Mouse (Mus musculus) liver, embryonic 13.5 days (tissue): ENCODE results near the gene Nipal4. TPM values are rescaled to one million over a fixed set of nuclear protein-coding genes. Genes with fewer than 3 reads are reported as not detected.

ENCODE experiments used
- ATAC-seq: fragments of 200-750 bp; cut with Nextera tagmentation; 2 replicates; pipeline ENCODE4 v1.8.0; 2017; ENCODE audit warnings: low read depth, mild to moderate bottlenecking, moderate number of reproducible peaks, moderate library complexity
- DNase-seq: peaks from one replicate; pipeline ENCODE4 v3.0.0; 2022
- H3K27ac ChIP-seq: fragments of 300-500 bp; sonication (generic); 2 replicates; pipeline ENCODE4 v1.5.1; 2015; ENCODE audit warnings: moderate library complexity, mild to moderate bottlenecking, inconsistent platforms
- H3K27me3 ChIP-seq: fragments of 300-500 bp; sonication (generic); 2 replicates; pipeline ENCODE4 v1.6.1; 2015; ENCODE audit warnings: mild to moderate bottlenecking, inconsistent platforms
- H3K36me3 ChIP-seq: fragments of 300-500 bp; sonication (generic); 2 replicates; pipeline ENCODE4 v1.6.1; 2015; ENCODE audit warnings: mild to moderate bottlenecking, inconsistent platforms
- H3K4me1 ChIP-seq: fragments of 300-500 bp; sonication (generic); replicated peaks from 2 replicates; pipeline ENCODE4 v1.6.1; 2015; ENCODE audit warnings: inconsistent platforms
- H3K4me2 ChIP-seq: fragments of 300-500 bp; sonication (generic); 2 replicates; pipeline ENCODE4 v1.6.1; 2015; ENCODE audit warnings: inconsistent platforms, mild to moderate bottlenecking, moderate library complexity
- H3K4me3 ChIP-seq: fragments of 300-500 bp; sonication (generic); replicated peaks from 2 replicates; pipeline ENCODE4 v1.5.1; 2015; ENCODE audit warnings: mild to moderate bottlenecking, inconsistent platforms
- H3K9ac ChIP-seq: fragments of 300-500 bp; sonication (generic); 2 replicates; pipeline ENCODE4 v1.6.1; 2015; ENCODE audit warnings: mild to moderate bottlenecking, inconsistent platforms
- H3K9me3 ChIP-seq: fragments of 300-500 bp; sonication (generic); replicated peaks from 2 replicates; pipeline ENCODE4 v1.6.1; 2016; ENCODE audit warnings: inconsistent platforms
- WGBS: fragments of 180-500 bp; shearing (Covaris S2); methylation state at CpG from one replicate; pipeline ENCODE4 v1.1.7; 2015; ENCODE audit not compliant: insufficient replicate concordance; 5-methylcytosine and 5-hydroxymethylcytosine counted together
- microRNA-seq: library from miRNA; unstranded; fragments of <30 nt; microRNA quantifications from one replicate; pipeline ENCODE4, GENCODE M21; 2016
- polyA plus RNA-seq: library from polyadenylated mRNA; unstranded; fragments of >200 nt; fragmentation: Nextera tagmentation; extraction: Ambion mirVana; gene quantifications from 2 replicates; pipeline ENCODE4 v1.2.1, GENCODE M21; 2015

The Nipal4 gene
- polyA plus RNA-seq, 1 experiment from 2014 or later = 0.06 TPM

DNA sequence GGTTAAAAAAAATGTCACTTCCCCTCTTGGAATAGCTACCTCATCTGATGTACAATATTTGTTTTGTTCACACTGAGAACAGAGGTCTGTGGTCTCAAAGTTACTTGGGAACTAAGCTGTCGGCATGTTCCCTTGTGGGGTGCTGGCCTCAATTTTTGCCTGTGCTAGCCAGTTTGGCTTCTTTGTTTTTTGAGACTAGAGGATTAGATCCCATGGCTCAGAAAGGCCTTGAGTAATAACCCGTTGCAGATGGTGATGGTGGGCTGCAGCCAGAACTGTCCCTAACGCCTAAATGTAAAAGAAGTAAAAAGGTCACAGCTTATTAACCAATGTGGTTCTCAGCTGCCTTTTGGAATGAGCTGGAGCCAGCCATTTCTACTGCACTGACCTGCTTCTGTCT lies 53.1 kb downstream of the Nipal4 start:
- Histone ChIP-seq H3K4me3 (no peak overlapping the region), H3K9me3 (no peaks in the 10 kb centered on the region), H3K9ac (no peak overlapping the region), H3K4me2 (no peak overlapping the region), H3K27ac (no peak overlapping the region), H3K27me3 (peaks cover 4% of the 10 kb centered on the region; the same call in 1 of the 2 replicates), H3K4me1 (no peaks in the 10 kb centered on the region), H3K36me3 (no peaks in the 10 kb centered on the region)
- DNase-seq = no peak
- 61% methylated on average over 3 of the region's 3 CpGs for WGBS
- ATAC-seq = no peak

DNA sequence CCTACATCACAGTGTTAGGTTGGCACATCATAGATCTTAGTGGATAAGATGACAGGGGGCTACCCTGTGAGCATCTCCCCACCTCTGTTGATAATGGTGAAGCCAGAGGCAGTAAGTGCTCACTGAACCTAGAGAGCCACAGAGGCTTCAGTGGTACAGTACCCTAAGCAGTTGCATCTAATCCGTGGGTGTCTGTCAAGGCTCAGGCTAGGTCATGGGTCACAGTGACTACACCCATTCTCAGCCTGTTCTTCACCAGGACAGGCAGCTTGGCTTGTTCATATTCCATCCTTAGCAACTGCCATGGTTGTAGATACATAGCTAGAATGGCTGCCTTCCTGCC lies 55.4 kb downstream of the Nipal4 start:
- Histone ChIP-seq H3K36me3 (no peaks in the 10 kb centered on the region), H3K4me3 (no peak overlapping the region), H3K9ac (no peak overlapping the region), H3K27ac (no peak overlapping the region), H3K9me3 (no peaks in the 10 kb centered on the region), H3K4me1 (no peaks in the 10 kb centered on the region), H3K4me2 (no peak overlapping the region), H3K27me3 (peaks cover 4% of the 10 kb centered on the region; the same call in 1 of the 2 replicates)
- DNase-seq (no peak), ATAC-seq (no peak)
- 42% methylated on average over 1 of the region's 1 CpGs for WGBS

DNA sequence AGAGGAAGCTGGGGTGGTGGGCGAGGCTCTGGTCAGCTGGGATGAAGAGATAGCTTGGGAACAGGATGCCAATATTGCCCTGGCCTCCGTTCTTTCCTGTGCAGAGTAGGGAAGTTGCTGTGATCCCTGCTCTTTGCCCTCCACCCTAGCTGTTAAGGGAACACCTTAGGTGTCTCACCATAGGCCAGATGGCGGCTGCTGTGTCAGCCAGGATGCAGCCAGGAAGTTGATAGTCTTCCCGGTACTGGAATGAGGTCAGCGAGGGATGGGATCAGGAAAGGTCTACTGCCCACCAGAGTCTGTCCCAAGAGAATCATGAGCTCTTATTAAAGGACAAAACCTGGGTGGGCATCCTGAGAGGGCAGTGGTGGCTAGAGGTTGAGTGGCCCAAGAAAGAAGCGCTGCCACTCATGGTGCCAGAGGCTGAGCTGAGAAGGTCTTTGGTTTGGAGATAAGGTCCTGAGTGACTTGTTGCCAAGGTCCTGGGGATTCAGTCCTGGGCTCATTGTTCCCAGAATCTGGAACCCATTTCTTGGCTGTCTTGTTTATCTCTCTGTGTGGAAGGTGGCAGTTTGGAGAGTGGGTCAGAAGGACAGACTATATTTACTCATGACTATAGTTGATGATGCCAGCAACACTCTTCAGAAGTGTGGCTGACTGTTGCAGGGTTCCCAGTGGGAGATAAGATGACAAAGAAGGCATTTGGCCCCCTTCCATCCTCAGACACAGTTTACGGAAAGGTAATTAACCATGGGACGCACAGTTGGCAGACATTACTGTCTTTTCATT lies 56.0 kb downstream of the Nipal4 start:
- ATAC-seq (no peak), DNase-seq (no peak)
- 43% methylated on average over 8 of the region's 8 CpGs for WGBS
- no peak overlapping the region for H3K4me3 ChIP-seq
- peaks cover 4% of the 10 kb centered on the region; the same call in 1 of the 2 replicates for H3K27me3 ChIP-seq
- H3K4me2 ChIP-seq = no peak overlapping the region
- no peak overlapping the region for H3K9ac ChIP-seq
- no peaks in the 10 kb centered on the region for H3K9me3 ChIP-seq
- H3K27ac ChIP-seq = no peak overlapping the region
- no peaks in the 10 kb centered on the region for H3K36me3 ChIP-seq
- H3K4me1 ChIP-seq = no peaks in the 10 kb centered on the region

DNA sequence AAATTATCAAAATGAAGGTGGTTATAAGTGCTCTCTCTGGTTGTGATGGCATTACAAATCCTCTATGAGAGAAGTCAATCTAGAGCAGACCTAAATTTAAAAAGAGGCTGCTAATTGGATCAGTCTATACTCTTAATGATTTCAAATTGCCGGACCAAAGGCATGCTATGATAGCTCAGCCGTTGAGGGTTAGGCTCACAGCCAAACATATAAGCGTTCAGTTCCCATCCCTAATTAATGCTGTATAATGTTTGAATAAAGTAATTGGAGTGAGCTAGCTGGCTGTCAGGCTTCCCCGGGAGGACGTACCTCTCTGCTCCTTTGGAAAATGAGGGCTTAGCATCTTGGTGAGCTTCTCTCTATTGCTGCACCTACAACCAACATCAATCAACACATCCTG lies 57.1 kb downstream of the Nipal4 start:
- H3K9me3 ChIP-seq = no peaks in the 10 kb centered on the region
- H3K4me2 ChIP-seq = no peak overlapping the region
- H3K4me3 ChIP-seq = no peak overlapping the region
- no peaks in the 10 kb centered on the region for H3K4me1 ChIP-seq
- DNase-seq (no peak), ATAC-seq (no peak)
- no peaks in the 10 kb centered on the region for H3K36me3 ChIP-seq
- 80% methylated on average over 5 of the region's 5 CpGs for WGBS
- no peak overlapping the region for H3K9ac ChIP-seq
- H3K27me3 ChIP-seq = no peaks in the 10 kb centered on the region
- no peak overlapping the region for H3K27ac ChIP-seq

DNA sequence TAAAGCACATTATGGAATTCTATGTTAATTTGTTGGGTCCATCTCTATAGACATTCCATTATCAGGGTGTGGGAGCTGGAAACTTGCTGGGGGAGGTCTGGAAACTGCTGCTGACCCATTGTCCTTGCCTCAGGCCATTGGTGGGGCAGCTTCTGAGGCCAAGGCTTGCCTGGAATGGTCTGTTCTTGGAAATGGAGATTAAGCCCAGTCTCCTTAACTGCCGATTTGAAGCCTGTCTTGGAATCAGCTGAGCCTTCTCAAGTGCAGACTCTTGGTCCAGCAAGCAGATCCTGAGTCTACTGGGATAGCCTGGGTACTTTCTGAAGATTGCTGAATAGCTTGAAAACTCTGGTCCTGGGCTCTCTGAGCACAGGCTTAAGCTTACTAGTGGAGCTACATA lies 59.3 kb downstream of the Nipal4 start:
- Histone ChIP-seq H3K9ac (no peak overlapping the region), H3K27ac (no peak overlapping the region)
- 68% methylated on average over 1 of the region's 1 CpGs for WGBS

DNA sequence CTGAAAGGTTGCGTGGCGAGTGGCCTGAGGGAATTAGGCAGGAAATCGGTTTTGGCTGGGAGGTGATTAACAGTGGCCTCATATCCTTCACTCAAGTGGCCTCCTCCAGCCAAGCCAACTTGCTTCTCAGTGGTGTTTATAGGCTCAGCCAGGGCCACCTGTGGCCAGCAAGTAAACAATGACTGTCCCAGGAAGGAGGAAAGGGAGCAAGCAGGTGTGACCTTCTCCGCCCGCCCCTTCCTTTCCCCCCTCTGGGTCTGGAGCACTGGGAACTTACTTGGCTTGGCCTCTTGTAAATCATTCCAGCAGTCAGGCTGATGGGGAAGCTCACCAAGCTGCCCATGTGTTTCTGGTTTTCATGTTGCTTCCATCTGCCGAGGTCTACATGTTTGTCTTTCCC lies 64.2 kb downstream of the Nipal4 start:
- 73% methylated on average over 6 of the region's 6 CpGs for WGBS
- no peaks in the 10 kb centered on the region; the same call in 1 of the 2 replicates for H3K36me3 ChIP-seq

More for the DNA sequence above, 59.3 kb downstream of the Nipal4 start:
- Histone ChIP-seq H3K9me3 (no peaks in the 10 kb centered on the region), H3K27me3 (no peaks in the 10 kb centered on the region), H3K36me3 (no peaks in the 10 kb centered on the region), H3K4me2 (no peak overlapping the region), H3K4me1 (no peaks in the 10 kb centered on the region), H3K4me3 (no peak overlapping the region)
- ATAC-seq (no peak), DNase-seq (no peak)

More for the DNA sequence above, 64.2 kb downstream of the Nipal4 start:
- Histone ChIP-seq H3K9me3 (no peaks in the 10 kb centered on the region), H3K4me1 (no peaks in the 10 kb centered on the region), H3K27me3 (no peaks in the 10 kb centered on the region), H3K4me3 (no peak overlapping the region), H3K27ac (no peak overlapping the region), H3K4me2 (no peak overlapping the region), H3K9ac (no peak overlapping the region)
- DNase-seq (no peak), ATAC-seq (no peak)

Small RNA genes within 50 kb of the gene (microRNA-seq; reads per million reads assigned to microRNA genes)
- gene Mir7239 (not detected), gene Mir8100 (not detected)

Other genes starting within 250 kb of the Nipal4 start
- gene Lsm11, start 221.6 kb downstream of the Nipal4 start, polyA plus RNA-seq = 3.3 and 3.6 TPM in 2 replicates
- gene Thg1l, start 211.0 kb downstream of the Nipal4 start, polyA plus RNA-seq = 10.3 and 12.0 TPM in 2 replicates
- 0.05 TPM in 1 of 2 replicates, not detected in the other for gene Sox30, start 186.2 kb downstream of the Nipal4 start, polyA plus RNA-seq
- gene Gm12166, start 114.2 kb downstream of the Nipal4 start, polyA plus RNA-seq = 3.0 and 3.3 TPM in 2 replicates
- gene Adam19, start 110.5 kb downstream of the Nipal4 start, polyA plus RNA-seq = 1.1 and 1.6 TPM in 2 replicates
- 0.03 and 0.05 TPM in 2 replicates for gene Fndc9, start 69.0 kb upstream of the Nipal4 start, polyA plus RNA-seq
- gene Cyfip2, start 146.4 kb upstream of the Nipal4 start, polyA plus RNA-seq = 2.8 and 3.4 TPM in 2 replicates
- 0.12 and 0.16 TPM in 2 replicates for gene Itk, start 223.0 kb upstream of the Nipal4 start, polyA plus RNA-seq
- gene Fam71b, start 230.1 kb upstream of the Nipal4 start, polyA plus RNA-seq = not detected in 2 replicates